Mouse (Mus musculus): ENCODE measurements around the gene Hdgfl2.
"Not testable (repeated sequence)": the region's sequence is repeated elsewhere in the genome, so short reads cannot be mapped to it uniquely, and the experiment has no call there.

Gene Hdgfl2

GRCm38 (mm10) chr17:56062081-56062480 lies 17.4 kb upstream of the Hdgfl2 start:
- no peak for DNase-seq (ENCODE audit: low spot score)

GRCm38 (mm10) chr17:56065715-56066114 lies 13.7 kb upstream of the Hdgfl2 start:
- not testable (repeated sequence) for DNase-seq (ENCODE audit: low spot score)

- DNase-seq (ENCODE audit: low spot score): peak; percentile 84
Observed at GRCm38 (mm10) chr17:56066451-56066850, 13.0 kb upstream of the Hdgfl2 start.

DNA sequence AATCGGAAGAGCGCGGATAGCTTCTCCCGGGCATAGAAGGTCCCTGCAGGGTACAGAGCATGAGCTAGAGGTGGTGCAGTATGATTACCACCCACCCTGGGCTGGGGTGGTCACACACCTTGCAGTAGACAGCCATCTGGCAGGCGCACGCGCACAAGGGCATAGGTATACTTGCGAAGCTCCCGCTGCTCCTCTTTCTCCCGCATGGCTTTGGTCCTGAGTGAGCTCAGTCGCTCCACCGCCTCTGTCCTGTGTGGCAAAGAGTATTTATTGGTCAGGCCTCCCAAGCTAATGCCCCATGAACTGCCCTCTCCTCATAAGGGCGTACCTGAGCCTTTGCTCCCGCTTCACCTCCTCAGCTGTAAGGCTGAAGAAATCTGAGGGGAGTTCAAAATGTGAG lies 10.4 kb upstream of the Hdgfl2 start:
- DNase-seq (ENCODE audit: low spot score): no peak

DNA sequence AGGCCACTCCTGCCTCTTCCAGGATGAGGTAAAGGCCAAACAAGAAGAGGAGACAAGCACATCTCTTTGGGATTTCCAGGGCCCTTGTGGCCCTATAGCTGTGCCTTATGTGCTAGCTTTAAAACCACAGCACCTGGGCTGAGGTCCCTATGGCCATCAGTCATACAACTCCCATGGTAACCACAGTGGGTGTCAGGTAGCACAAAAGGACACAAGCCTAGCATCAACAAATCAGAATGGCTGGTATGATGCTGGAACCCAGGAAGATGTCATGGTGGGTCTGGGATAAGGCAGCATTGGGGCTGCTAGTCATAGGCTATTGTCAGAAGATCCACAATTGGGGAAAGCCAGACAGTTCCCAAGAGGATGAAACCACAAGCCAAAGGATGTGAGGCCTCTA lies 8.3 kb upstream of the Hdgfl2 start:
- no peak for DNase-seq (ENCODE audit: low spot score)

DNA sequence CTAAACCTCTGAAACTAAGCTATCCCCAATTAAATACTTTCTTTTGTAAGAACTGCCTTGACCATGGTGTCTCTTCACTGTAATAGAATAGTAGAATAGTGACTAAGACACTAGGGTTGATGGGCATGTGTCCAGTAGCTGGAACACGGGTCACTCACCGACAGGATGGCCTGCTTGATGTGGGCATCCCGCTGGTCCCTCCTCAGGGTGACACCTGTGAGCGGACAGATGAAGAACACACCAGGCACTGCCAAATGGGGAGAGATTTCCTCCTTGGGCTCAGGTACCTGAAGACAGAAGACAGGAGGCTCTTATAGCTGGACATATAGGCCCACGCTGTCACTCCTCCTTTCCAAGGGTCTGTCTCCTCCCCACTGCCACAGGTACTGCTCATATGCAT lies 7.2 kb upstream of the Hdgfl2 start:
- DNase-seq (ENCODE audit: low spot score): no peak

GRCm38 (mm10) chr17:56074097-56074826 lies 5.2 kb upstream of the Hdgfl2 start:
- peak; percentile 96 for DNase-seq (ENCODE audit: low spot score)

DNA sequence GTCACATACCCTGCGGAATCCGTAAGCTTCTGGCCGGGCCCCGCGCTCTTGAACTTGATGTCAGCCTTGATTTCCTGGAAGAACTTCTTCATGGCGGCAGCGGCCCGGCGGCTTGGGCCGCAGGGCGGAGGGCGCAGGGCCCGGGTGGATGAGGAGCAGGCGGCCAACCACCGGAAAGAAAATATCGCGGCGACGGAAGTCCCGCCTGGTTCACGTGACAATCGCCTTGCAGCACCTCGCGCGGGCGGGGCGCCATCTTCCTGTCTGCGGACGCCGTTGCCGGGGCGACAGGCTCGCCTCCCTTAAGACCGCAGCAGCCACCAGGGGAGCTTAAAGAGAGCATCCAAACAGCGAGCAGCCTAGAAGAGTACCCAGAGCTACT lies 4.6 kb upstream of the Hdgfl2 start, which contains the start of gene Ubxn6:
TSS of gene Ubxn6 (minus strand) at position 202 of the 382 bp plus-strand sequence.
- DNase-seq (ENCODE audit: low spot score): peak; percentile 97

DNA sequence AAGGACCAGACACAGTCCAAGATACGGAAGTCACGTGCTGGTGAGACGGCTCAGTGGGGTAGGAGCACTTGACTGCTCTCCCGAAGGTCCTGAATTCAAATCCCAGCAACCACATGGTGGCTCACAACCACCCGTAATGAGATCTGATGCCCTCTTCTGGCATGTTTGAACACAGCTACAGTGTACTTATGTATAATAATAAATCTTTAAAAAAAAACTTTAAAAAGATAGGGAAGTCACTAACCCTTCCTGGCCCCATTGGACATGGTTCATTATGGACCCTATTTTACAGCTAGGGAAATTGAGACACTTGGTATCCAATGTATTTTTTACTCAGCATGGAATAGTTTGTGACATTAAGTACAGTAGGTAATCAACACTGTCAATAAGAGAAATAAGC lies 1.9 kb upstream of the Hdgfl2 start:
- DNase-seq (ENCODE audit: low spot score): no peak

GRCm38 (mm10) chr17:56078361-56078760 lies 1.1 kb upstream of the Hdgfl2 start:
- DNase-seq (ENCODE audit: low spot score): not testable (repeated sequence)

DNA sequence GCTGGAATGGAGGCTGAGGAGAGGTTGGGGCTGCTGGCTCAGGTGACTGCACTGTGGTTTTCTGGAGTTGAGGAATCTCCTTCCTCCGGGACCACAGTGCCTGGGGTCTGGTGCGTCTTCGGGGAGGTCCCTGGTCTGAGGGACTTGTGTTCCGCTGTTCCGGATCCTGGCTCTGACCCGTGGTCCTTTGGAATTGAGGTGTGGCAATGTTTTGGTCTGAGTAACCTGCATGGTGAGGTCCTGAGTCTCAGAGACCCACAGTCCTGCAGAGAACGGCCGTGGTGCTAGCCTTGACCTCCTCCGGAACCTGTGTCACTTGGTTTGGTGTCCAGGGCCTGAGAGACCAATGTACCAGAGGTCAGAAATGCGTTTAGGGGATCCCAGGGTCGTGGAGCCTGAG lies 487 bp downstream of the Hdgfl2 start:
- DNase-seq (ENCODE audit: low spot score): no peak

DNA sequence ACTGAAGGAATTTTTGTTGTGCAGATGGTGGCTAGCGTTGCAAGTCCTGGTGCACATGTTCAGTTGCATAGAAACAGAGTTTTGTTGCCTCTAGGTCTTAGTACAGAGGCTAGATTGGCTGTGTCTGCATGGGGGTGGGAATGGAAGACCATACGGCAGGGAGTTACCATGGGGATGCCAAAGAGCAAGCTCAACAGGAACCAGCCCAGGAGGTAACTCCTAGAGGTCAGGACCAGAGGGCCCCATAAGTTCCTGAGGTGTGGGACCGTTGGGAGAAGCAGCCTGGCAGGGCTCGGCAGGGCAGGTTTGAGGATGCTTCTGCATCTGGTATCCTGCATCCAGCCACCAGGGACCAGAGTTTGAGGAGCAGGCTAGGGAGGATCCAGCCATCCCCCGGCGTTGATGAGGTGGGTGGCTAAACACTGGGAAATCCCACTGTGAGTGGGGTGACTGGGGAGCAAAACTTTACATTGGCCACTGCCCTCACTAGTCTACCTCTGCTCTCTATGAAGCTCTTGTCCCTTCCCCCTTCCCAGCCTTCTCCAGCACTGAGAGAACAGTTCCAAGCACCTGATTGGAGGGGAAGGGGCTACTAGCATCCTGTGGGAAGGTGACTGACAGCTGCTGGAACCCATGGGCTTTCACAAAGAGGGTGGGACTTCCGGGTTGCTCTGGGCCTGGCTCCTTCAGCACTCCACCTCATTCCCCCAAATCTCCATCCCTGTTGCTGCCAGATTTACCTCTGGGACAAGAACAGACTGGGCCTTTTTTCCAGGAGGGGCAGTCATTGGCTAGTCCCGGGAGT lies 1.5 kb downstream of the Hdgfl2 start:
- DNase-seq (ENCODE audit: low spot score): peak; percentile 77

DNA sequence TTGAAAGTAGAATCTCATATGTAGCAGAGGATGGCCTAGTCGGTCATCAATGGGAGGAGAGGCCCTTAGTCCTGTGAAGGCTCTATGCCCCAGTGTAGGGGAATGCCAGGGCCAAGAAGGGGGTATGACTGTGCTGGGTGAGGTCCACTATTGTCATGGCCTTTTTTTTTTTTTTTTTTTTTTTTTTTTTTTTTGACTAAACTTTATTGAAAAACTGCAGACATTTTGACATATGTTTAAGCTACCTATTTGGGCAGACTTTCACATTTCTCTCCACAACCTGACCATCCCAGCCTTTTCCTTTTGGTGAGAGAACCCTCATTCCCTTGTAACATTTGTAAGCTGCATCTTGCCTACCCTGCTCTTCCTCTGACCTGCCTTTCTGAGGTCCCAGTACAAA lies 12.9 kb downstream of the Hdgfl2 start:
- DNase-seq (ENCODE audit: low spot score): no peak

DNA sequence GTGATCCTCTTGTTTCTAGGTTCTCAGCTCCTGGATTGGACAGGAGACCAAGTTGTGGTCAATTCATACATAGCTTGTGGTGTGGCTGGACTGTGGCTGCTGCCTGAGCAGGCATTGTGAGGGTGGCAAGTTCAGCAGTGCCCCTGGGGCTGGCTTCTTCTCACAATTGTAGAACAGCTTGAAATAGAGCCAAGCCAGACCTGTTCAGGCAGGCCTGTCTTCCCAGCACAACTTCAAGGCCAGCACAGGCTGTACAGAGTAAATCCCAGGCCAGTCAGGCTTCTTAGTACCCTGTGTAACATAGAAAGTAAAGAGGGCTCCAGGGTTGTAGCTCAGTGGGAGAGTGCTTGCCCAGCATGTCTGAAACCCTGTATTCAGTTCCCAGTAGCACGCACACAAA lies 13.4 kb downstream of the Hdgfl2 start:
- peak; percentile 67 for DNase-seq (ENCODE audit: low spot score)

DNA sequence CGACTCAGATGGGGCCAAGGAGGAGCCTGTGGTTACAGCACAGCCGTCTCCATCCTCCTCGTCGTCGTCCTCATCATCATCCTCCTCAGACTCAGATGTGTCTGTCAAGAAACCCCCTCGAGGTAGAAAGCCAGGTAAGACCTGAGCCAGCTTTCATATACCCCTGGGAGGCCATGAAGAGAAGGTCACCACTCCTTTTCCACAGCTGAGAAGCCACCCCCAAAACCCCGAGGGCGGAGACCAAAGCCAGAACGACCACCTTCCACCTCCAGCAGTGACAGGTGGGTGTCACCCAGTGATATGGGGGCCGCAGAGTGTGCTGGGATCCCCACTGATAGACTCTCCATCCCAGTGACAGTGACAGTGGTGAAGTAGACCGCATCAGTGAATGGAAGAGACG lies 17.4 kb downstream of the Hdgfl2 start:
- DNase-seq (ENCODE audit: low spot score): no peak

- DNase-seq (ENCODE audit: low spot score): no peak
Observed at GRCm38 (mm10) chr17:56098180-56098579, 18.7 kb downstream of the Hdgfl2 start.

- DNase-seq (ENCODE audit: low spot score): peak; percentile 80
Observed at GRCm38 (mm10) chr17:56098711-56099572, 19.5 kb downstream of the Hdgfl2 start.

GRCm38 (mm10) chr17:56100811-56101210 lies 21.4 kb downstream of the Hdgfl2 start:
- DNase-seq (ENCODE audit: low spot score): peak; percentile 93

DNA sequence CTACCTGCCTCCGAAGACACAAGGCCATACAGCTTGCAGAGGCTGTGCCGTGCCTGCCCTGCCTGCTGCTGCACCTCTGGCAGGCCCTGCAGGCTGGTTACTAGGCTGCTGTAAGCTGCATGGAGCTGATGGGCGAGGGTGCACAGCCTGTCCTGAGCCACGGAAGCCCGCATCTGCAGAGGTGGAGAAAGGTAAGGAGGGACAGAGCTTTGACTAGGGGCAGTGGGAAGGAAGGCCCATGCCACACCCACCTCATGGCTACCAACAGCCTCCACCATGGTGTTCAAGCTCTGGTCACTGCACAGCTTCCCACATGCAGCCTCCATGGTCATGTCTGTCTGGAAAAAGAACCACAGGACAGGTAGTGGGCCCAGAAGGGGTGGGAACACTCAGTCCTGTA lies 22.7 kb downstream of the Hdgfl2 start:
- DNase-seq (ENCODE audit: low spot score): no peak

- DNase-seq (ENCODE audit: low spot score): no peak
Observed at GRCm38 (mm10) chr17:56102927-56103326, 23.5 kb downstream of the Hdgfl2 start.

DNA sequence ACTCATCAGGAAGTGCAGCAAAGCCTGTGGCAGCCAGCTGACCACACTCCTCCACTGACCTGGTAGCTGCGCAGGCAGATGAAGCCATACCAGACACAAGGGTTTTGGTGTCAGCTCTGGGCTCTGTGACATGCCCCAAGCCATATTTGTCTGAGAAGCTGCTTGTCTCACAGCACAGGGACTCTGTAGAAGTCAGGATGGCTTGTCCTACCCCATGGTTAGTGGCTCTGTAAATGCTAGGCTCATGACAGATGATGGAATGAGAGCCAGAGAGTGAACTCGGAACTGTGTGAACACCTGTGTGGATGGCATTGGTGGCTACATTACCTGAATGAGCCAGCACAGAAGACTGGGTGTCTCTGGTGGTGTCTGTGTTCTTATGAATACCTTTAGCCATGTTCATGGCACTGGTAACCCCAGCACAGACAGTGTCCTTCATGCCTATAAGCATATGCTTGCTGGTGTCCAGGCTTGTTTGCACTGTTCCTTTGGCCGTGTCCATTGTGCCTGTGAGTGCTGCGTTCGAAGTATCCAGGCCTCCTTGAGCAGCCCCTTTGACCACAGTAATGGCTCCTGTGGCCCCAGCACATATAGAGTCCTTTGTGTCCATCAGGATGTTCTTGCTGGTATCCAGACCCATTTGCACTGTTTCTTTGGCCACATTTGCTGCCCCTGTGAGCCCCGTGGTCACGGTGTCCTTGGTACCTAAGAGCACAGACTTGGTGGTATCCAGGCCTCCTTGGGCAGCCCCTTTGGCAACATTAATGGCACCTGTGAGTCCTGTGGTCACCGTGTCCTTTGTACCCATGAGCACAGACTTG lies 24.2 kb downstream of the Hdgfl2 start:
- peak; percentile 92 for DNase-seq (ENCODE audit: low spot score)

DNA sequence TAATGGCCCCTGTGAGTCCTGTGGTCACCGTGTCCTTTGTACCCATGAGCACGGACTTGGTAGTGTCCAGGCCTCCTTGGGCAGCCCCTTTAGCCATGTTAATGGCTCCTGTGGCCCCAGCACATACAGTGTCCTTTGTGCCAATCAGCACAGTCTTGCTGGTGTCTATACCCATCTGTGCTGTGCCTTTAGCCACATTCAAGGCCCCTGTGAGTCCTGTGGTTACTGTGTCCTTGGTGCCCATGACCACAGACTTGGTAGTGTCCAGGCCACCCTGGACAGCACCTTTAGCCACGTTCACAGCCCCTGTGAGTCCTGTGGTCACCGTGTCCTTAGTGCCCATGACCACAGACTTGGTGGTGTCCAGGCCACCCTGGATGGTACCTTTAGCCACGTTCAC lies 25.4 kb downstream of the Hdgfl2 start:
- peak; percentile 82 for DNase-seq (ENCODE audit: low spot score)

Data from adipocyte (in vitro differentiated cells).